Mouse (Mus musculus) heart, postnatal 0 days (tissue): Measurements from ENCODE around the gene Sbds.

Source experiments
- CTCF ChIP-seq: IDR thresholded peaks from 2 replicates; pipeline ENCODE4 v1.5.1; 2016; ENCODE audit warnings: antibody characterized with exemption, control low read depth, low read depth
- EP300 ChIP-seq: IDR thresholded peaks from 2 replicates; pipeline ENCODE4 v1.6.1; 2016; ENCODE audit warnings: antibody characterized with exemption, low read depth

DNA sequence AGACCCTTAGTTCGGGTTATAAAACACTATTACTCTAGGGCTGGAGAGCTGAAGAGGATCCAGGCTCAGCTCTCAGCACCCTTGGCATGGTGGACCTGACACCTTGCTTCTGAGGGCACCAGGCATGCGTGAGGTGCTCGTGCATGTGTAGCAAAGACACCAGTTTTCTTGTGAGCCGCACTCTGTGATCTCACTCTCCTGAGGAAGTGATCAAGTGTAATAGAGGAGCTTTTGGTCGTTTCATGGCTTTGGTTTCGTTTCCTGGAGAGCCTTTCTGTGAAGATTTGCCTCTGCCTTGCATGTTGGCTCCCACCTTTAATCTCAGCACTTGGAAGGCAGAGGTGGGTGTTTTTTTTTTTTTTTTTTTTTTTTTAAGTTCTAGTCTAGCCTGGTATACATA, 50.8 kb downstream of the Sbds start:
- TF ChIP-seq CTCF = no peak
- TF ChIP-seq EP300 = no peak
